Mouse (Mus musculus): ENCODE results near the gene Usp32. TPM values are rescaled to one million over a fixed set of nuclear protein-coding genes. Genes with fewer than 3 reads are reported as not detected.

Usp32 gene
- polyA plus RNA-seq (2014; fragmentation: Illumina TruSeq; extraction: RNeasy Lipid Tissue Mini Kit (QIAGEN cat#74804); ENCODE audit: low read depth, low replicate concordance) = 243 TPM

DNA sequence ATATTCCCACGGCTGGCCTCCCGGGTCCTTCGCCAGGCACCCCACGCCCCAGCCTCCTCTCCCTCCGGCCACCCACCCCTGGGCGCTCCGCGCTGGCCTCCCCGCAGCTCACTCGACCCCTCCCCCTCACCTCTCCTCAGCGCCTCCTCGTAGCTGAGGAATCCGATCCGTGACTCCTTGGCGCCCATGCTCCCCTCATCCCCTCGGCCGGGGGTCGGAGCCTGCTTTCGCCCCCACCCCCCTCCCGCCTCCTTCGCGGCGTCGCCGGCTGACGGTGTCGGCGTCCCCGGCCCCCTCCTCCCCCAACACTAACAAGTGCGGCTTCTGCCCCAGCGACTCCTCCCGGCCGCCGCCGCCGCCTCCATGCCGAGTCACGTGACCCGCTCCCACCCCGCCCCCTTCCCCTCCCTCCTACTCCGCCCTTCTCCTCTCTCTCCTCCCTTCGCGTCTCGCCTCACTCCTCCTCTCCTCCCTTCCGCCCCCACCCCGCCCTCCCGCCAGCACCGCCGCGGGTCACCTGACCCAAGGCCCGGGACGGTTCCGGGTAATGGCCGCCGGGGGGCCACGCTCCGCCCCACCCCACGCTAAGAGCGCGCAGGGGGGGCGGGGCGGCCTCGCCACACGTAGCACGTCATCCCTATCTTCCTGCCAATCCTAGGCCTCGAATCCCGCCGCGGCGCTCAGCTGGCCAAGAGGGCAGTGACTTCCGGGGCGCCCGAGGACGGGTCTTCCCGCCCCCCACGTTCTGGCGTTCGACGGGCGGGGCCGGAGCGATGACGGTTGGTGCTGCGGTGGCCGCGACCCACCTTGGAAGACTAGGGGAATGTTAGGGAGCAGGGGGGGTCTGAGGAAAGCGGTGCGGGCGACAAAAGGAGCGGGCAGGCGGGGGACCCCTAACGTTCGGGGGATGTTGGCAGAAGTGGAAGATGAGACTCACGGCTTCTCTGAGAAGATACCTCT lies at the start of gene Usp32:
Usp32 (minus strand) TSS at position 581 of the 960 bp plus-strand sequence.

DNA sequence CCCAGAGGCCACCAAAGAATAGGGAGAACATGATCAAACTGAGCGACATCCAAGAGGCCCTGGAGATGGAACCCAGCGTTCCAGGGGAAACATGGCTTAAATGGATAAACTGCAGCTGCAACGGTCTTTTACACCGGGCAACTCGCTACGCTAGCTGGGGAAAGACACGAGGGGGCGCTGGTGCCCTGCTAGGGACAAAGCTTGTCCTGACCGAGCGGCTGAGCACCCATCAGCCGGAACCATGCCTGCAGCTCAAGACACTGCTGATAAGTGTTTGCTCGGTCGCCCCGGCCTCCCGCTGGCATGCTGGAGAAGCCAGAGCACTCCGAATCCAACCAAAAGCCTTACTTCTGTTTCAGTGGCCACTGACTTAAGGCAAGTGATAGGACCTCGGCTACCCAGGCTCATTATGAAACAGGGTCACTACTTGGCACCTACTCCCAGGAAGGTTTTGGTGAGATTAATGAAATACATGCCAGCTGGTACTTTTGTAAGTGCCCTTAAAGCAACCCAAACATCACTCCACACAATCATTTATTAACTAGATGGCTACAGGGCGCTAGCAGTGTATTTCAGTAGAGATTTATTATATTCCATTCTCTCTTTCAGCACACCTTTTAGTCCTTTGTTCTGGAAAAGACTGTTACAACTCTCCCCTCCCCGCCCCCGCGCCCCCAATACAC lies 30.2 kb upstream of the Usp32 start, which contains the start of gene 1700125H20Rik:
1700125H20Rik (plus strand) TSS at position 347 of the 683 bp plus-strand sequence.

DNA sequence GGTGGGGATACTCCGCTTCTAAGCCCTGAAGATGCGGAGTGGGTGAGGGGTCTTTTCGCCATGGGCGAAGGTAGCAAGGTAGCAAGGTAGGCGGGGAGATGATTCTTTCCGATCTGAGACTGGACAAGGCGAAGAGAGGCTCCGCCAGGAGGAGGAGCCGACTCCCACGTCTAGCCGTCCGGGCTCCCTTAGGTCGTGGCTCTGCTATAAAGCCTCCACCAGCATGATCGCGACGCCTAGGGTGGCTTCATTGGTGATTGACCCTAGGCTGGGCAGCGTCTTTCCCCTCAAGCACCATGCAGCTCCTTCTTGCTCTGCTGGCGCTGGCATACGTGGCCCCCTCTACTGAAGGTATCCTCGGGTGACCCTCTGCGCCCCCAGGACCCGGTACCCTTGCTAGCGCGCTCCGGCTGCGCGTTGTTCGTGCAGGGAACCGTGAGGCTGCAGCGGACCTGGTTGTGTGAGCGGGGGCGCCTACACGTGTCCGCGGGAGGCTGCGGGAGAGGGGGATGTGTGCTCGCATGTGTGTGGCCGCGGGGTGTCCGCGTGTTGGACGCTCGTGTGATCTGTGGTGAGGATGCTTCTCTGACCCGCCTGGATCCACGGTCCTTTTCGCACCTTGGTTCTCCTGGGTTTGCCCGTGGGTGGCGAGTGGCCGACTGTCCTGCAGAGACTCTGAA lies 182.2 kb downstream of the Usp32 start, which contains the start of gene Car4:
Car4 (plus strand) TSS at position 196 of the 680 bp plus-strand sequence.

Other genes starting within 250 kb of the Usp32 start
- gene Znhit3, start 223.8 kb downstream of the Usp32 start, polyA plus RNA-seq (2014; fragmentation: Illumina TruSeq; extraction: RNeasy Lipid Tissue Mini Kit (QIAGEN cat#74804); ENCODE audit: low read depth, low replicate concordance) = 45.5 TPM
- gene Car4, start 182.4 kb downstream of the Usp32 start, polyA plus RNA-seq (2014; fragmentation: Illumina TruSeq; extraction: RNeasy Lipid Tissue Mini Kit (QIAGEN cat#74804); ENCODE audit: low read depth, low replicate concordance) = 1.8 TPM
- 34.0 TPM for gene 1700125H20Rik, start 30.2 kb upstream of the Usp32 start, polyA plus RNA-seq (2014; fragmentation: Illumina TruSeq; extraction: RNeasy Lipid Tissue Mini Kit (QIAGEN cat#74804); ENCODE audit: low read depth, low replicate concordance)
- 56.7 TPM for gene Appbp2, start 95.0 kb upstream of the Usp32 start, polyA plus RNA-seq (2014; fragmentation: Illumina TruSeq; extraction: RNeasy Lipid Tissue Mini Kit (QIAGEN cat#74804); ENCODE audit: low read depth, low replicate concordance)
- gene Ppm1d, start 171.1 kb upstream of the Usp32 start, polyA plus RNA-seq (2014; fragmentation: Illumina TruSeq; extraction: RNeasy Lipid Tissue Mini Kit (QIAGEN cat#74804); ENCODE audit: low read depth, low replicate concordance) = 270 TPM
- 7.4 TPM for gene Bcas3, start 213.0 kb upstream of the Usp32 start, polyA plus RNA-seq (2014; fragmentation: Illumina TruSeq; extraction: RNeasy Lipid Tissue Mini Kit (QIAGEN cat#74804); ENCODE audit: low read depth, low replicate concordance)

All from testis, adult 10 weeks (tissue).